Mouse (Mus musculus): Measurements from ENCODE around the gene Arrdc2.

GRCm38 (mm10) chr8:70797081-70798070 lies 42.1 kb downstream of the Arrdc2 start:
- TF ChIP-seq CTCF (IDR thresholded peaks at IDR 0.05; ENCODE audit: low read depth) (no peak), EP300 (IDR thresholded peaks at IDR 0.05; ENCODE audit: low read depth) (no peak)
